Mouse (Mus musculus): ENCODE results near the gene Eif5. TPM values are rescaled to one million over a fixed set of nuclear protein-coding genes. Genes with fewer than 3 reads are reported as not detected.

The Eif5 gene
- polyA plus RNA-seq, 1 experiment, result 57.6 TPM

DNA sequence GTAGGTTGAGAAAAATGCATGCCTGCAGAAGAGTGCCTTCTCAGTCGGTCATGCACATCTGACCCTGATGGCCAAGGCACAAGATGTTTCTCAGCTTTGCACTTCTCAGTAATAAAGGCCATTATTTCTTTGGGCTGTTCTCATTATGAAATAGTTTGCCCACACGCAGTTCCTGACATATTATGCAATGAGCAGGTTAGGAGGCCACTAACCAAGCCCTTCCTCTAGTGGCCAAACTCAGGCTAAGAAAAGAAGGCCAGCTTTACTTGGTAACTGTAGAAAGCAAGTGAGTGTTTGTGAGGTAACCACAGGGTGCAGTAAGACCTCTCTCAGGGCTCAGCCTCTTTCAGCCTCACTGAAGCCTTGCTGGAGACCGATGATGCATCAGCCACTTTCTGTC is 12.9 kb upstream of the Eif5 start:
- TF ChIP-seq MYOG (IDR thresholded peaks at IDR 0.05; ENCODE audit: control insufficient read depth in 1 of 3, insufficient read depth in 1 of 3, insufficient read length in 2 of 3, low read depth in 2 of 3) (no peak), SRF (IDR thresholded peaks at IDR 0.05; ENCODE audit: control insufficient read depth, insufficient read length, low read depth) (no peak), CEBPB (IDR thresholded peaks at IDR 0.05; ENCODE audit: insufficient read depth, poor library complexity, severe bottlenecking) (no peak), E2F4 (IDR thresholded peaks at IDR 0.05; ENCODE audit: insufficient read depth) (no peak), POLR2AphosphoS2 (IDR thresholded peaks at IDR 0.05; ENCODE audit: insufficient read length, low read depth) (no peak), TCF12 (IDR thresholded peaks at IDR 0.05; ENCODE audit: insufficient read depth, poor library complexity, severe bottlenecking) (no peak), TCF3 (IDR thresholded peaks at IDR 0.05; ENCODE audit: insufficient read length, low read depth) (no peak), MAX (IDR thresholded peaks at IDR 0.05; ENCODE audit: low read depth) (no peak), USF1 (IDR thresholded peaks at IDR 0.05; ENCODE audit: low read depth) (no peak), POLR2A (IDR thresholded peaks at IDR 0.05; ENCODE audit: insufficient read length, low read depth) (no peak), REST (IDR thresholded peaks at IDR 0.05; ENCODE audit: insufficient read depth, insufficient read length) (no peak), MYOD1 (IDR thresholded peaks at IDR 0.05; ENCODE audit: control insufficient read depth in 1 of 3, insufficient read length in 2 of 3, low read depth in 2 of 3) (no peak)
- Histone ChIP-seq H3K4me3 (no peak overlapping the region), H3K27me3 (ENCODE audit: control insufficient read depth, insufficient read depth, insufficient read length) (no peaks in the 10 kb centered on the region), H3ac (ENCODE audit: control insufficient read depth, insufficient read length) (no peak overlapping the region), H3K4me2 (ENCODE audit: low read depth) (no peak overlapping the region), H3K36me3 (ENCODE audit: control insufficient read depth, insufficient read depth) (no peaks in the 10 kb centered on the region), H3K79me2 (ENCODE audit: control insufficient read depth, insufficient read depth) (no peaks in the 10 kb centered on the region)

DNA sequence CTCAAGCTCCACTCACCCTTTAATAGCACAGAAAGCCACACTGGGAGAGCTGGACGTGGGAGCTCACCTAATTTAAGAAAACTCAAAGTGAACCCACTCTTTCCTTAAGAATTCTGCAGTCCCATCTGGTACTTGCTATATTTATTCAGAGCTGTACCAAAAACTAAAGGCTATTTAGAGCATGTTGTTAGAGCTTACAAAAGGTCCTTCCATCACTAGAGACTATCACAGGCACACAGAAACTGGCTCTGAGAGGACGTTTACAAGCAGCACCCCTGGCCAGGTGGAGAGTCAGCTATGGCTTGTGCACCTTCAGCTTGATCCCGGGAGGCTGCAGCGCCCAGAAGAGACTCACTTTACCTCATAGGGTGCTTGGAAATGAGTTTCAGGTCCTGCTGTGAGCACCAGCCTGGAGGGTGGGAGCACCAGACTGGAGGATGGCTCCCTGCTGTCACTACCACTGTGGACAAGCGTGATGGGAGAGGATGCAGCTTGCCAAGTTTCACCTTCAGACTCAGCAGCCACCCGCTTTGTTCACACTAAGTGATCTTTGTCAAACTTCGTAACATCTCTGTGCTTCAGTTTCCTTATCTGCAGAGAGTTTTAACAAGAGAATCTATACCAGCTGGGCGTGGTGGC is 10.1 kb upstream of the Eif5 start:
- Histone ChIP-seq H3ac (ENCODE audit: control insufficient read depth, insufficient read length) (no peak overlapping the region), H3K4me3 (no peak overlapping the region), H3K36me3 (ENCODE audit: control insufficient read depth, insufficient read depth) (no peaks in the 10 kb centered on the region), H3K4me2 (ENCODE audit: low read depth) (no peak overlapping the region), H3K79me2 (ENCODE audit: control insufficient read depth, insufficient read depth) (no peaks in the 10 kb centered on the region), H3K27me3 (ENCODE audit: control insufficient read depth, insufficient read depth, insufficient read length) (no peaks in the 10 kb centered on the region)
- TF ChIP-seq POLR2AphosphoS2 (IDR thresholded peaks at IDR 0.05; ENCODE audit: insufficient read length, low read depth), result no peak

DNA sequence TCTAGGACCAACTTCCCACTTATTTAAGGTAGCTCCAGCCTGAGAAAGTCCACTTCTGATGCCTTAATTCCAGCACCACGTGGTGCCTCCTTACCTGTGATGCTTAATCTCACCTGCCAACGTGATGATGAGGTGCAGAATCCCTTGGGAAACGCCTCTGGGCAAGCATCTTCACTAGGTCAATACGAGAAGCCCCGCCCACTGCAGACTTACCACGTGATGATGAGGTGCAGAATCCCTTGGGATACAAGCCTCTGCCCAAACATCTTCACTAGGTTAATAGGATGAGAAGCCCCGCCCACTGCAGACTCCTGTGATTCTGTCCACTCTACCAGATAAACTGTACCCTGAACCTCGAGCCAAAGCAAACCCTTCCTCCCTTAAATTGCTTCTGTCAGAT is 8.6 kb upstream of the Eif5 start:
- no peak overlapping the region for H3ac ChIP-seq (ENCODE audit: control insufficient read depth, insufficient read length)
- TF ChIP-seq MYOG (IDR thresholded peaks at IDR 0.05; ENCODE audit: control insufficient read depth in 1 of 3, insufficient read depth in 1 of 3, insufficient read length in 2 of 3, low read depth in 2 of 3) (no peak), SRF (IDR thresholded peaks at IDR 0.05; ENCODE audit: control insufficient read depth, insufficient read length, low read depth) (no peak), MAX (IDR thresholded peaks at IDR 0.05; ENCODE audit: low read depth) (no peak), CEBPB (IDR thresholded peaks at IDR 0.05; ENCODE audit: insufficient read depth, poor library complexity, severe bottlenecking) (no peak), E2F4 (IDR thresholded peaks at IDR 0.05; ENCODE audit: insufficient read depth) (no peak), POLR2AphosphoS2 (IDR thresholded peaks at IDR 0.05; ENCODE audit: insufficient read length, low read depth) (no peak), POLR2A (IDR thresholded peaks at IDR 0.05; ENCODE audit: insufficient read length, low read depth) (no peak), USF1 (IDR thresholded peaks at IDR 0.05; ENCODE audit: low read depth) (no peak), REST (IDR thresholded peaks at IDR 0.05; ENCODE audit: insufficient read depth, insufficient read length) (no peak), TCF12 (IDR thresholded peaks at IDR 0.05; ENCODE audit: insufficient read depth, poor library complexity, severe bottlenecking) (no peak), TCF3 (IDR thresholded peaks at IDR 0.05; ENCODE audit: insufficient read length, low read depth) (no peak), MYOD1 (IDR thresholded peaks at IDR 0.05; ENCODE audit: control insufficient read depth in 1 of 3, insufficient read length in 2 of 3, low read depth in 2 of 3) (no peak)
- no peaks in the 10 kb centered on the region for H3K79me2 ChIP-seq (ENCODE audit: control insufficient read depth, insufficient read depth)
- no peaks in the 10 kb centered on the region for H3K36me3 ChIP-seq (ENCODE audit: control insufficient read depth, insufficient read depth)
- H3K4me3 ChIP-seq, result no peak overlapping the region
- no peak overlapping the region for H3K4me2 ChIP-seq (ENCODE audit: low read depth)
- H3K27me3 ChIP-seq (ENCODE audit: control insufficient read depth, insufficient read depth, insufficient read length), result no peaks in the 10 kb centered on the region

DNA sequence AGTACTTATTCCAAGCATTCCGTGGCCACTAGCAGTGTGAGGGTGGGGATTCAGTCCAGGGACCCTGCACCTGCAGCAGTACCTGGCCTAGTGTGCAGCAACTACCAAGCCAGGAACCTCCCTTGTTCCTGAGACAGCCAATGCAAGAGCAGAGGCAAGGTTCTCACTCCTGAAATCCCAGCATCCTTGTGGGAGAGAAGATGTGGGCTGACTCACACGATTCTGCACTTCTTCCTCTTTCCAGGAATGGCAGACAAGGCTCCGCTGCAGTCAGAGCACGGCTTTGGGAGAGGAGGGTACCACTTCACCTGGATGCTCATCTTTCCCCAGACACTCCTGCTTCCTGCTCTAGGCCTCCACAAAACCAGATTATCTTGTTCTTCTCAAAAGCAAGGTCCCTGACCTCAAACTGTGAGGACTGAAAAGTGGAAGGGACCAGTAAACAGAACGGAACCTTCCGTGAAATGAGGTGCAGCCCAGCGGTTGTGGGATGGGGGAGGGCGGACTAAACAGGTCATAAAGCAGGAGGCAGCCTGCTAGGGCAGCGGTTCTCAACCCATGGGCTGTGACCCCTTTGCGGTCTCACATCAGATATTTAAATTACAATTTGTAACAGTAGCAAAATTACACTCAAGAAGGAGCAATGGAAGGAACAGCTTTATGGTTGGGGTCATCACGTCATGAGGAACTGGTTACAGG is 4.6 kb upstream of the Eif5 start:
- no peak overlapping the region for H3ac ChIP-seq (ENCODE audit: control insufficient read depth, insufficient read length)
- no peak overlapping the region for H3K4me2 ChIP-seq (ENCODE audit: low read depth)
- no peak overlapping the region for H3K4me3 ChIP-seq
- H3K79me2 ChIP-seq (ENCODE audit: control insufficient read depth, insufficient read depth), result peaks cover 5% of the 10 kb centered on the region
- no peak for TF ChIP-seq CEBPB (IDR thresholded peaks at IDR 0.05; ENCODE audit: insufficient read depth, poor library complexity, severe bottlenecking)
- no peaks in the 10 kb centered on the region for H3K27me3 ChIP-seq (ENCODE audit: control insufficient read depth, insufficient read depth, insufficient read length)
- no peaks in the 10 kb centered on the region for H3K36me3 ChIP-seq (ENCODE audit: control insufficient read depth, insufficient read depth)

DNA sequence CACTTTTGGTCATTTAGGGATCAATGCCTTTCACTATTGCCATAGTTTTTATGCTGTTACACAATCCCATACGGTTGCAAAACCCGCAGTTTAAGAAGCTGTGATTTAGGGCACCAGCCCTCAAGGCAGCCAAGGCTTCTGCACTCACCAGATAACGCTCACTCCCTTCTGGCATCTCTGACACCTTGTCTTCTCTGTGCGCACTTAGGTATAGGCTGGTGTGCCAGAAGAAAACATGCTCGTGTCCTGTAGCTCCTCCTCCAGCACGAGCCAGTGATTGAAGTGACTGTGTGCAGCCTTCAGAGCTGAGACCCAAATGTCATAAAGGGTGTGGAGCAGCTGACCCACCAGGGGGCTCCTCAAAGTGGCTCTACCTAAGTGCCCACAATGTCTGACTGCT is 2.5 kb upstream of the Eif5 start:
- Histone ChIP-seq H3K4me3 (no peak overlapping the region), H3K79me2 (ENCODE audit: control insufficient read depth, insufficient read depth) (peaks cover 19% of the 10 kb centered on the region), H3K27me3 (ENCODE audit: control insufficient read depth, insufficient read depth, insufficient read length) (no peaks in the 10 kb centered on the region), H3K4me2 (ENCODE audit: low read depth) (no peak overlapping the region), H3ac (ENCODE audit: control insufficient read depth, insufficient read length) (no peak overlapping the region), H3K36me3 (ENCODE audit: control insufficient read depth, insufficient read depth) (peaks cover 10% of the 10 kb centered on the region)
- TF ChIP-seq MYOG (IDR thresholded peaks at IDR 0.05; ENCODE audit: control insufficient read depth in 1 of 3, insufficient read depth in 1 of 3, insufficient read length in 2 of 3, low read depth in 2 of 3), result no peak
- no peak for TF ChIP-seq TCF3 (IDR thresholded peaks at IDR 0.05; ENCODE audit: insufficient read length, low read depth)
- TF ChIP-seq E2F4 (IDR thresholded peaks at IDR 0.05; ENCODE audit: insufficient read depth), result no peak
- no peak for TF ChIP-seq MYOD1 (IDR thresholded peaks at IDR 0.05; ENCODE audit: control insufficient read depth in 1 of 3, insufficient read length in 2 of 3, low read depth in 2 of 3)
- TF ChIP-seq USF1 (IDR thresholded peaks at IDR 0.05; ENCODE audit: low read depth), result no peak
